Mouse (Mus musculus) lung, adult 2 months (tissue): ENCODE data around the gene Shroom3.

Source experiments
- CTCF ChIP-seq: fragments of 200-500 bp; IDR thresholded peaks from 2 replicates; pipeline ENCODE4 v1.5.1; 2011; ENCODE audit warnings: mild to moderate bottlenecking, low read length, control low read depth; ENCODE audit not compliant: insufficient read depth
- POLR2A ChIP-seq: fragments of 200-500 bp; IDR thresholded peaks from 2 replicates; pipeline ENCODE4 v1.6.1; 2011; ENCODE audit warnings: low read depth, mild to moderate bottlenecking, control low read depth, low read length, borderline replicate concordance; ENCODE audit errors: extremely low read depth

DNA sequence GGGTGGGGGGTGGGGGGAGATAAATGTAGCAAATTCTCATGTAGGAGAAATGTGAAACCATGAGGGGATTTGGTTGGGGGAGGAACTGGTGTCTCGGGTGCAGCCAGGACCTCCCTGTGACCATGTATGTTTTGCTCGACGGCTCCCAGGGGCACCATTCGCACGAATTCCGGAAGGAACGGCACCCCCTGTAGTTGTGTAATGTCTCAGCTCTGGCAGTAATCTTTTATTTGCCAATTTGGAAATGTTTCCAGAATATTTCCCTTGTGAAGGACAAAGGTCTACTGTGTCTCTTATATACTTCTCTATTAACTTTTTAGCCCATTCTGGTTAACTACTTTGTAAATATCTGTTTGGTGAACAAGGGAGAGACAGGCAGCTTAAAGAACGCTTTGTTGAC, 27.5 kb downstream of the Shroom3 start:
- no peak for TF ChIP-seq CTCF
- TF ChIP-seq POLR2A = no peak
